Mouse (Mus musculus): ENCODE results near the gene Gdpgp1. TPM values are rescaled to one million over a fixed set of nuclear protein-coding genes. Genes with fewer than 3 reads are reported as not detected.

Gene Gdpgp1
- polyA plus RNA-seq, 1 experiment, result 3.2 TPM

DNA sequence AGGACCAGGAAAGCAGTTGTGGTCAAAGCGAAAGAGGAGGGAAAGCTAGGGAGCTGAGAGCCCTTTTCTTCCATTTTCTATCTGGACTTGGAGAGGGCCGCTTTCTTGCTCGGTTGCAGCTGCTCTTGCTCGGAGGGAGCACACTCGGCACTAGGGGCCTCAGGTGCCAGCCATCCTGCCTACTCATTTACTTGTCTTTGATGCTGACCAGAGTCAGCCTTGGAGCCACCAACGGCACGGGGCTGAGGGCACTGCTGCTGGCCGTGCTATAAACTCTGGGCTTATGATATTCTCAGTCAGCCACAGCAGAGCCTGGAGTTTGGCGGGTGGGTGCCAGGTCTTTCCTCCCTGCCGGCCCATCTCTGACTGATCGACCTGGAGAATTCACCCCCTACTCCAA is 33.8 kb upstream of the Gdpgp1 start:
- 4% methylated on average over 11 of the region's 11 CpGs for WGBS
- peaks cover 3% of the 10 kb centered on the region for H3K4me1 ChIP-seq (ENCODE audit: control insufficient read depth, insufficient read depth, low read length)

DNA sequence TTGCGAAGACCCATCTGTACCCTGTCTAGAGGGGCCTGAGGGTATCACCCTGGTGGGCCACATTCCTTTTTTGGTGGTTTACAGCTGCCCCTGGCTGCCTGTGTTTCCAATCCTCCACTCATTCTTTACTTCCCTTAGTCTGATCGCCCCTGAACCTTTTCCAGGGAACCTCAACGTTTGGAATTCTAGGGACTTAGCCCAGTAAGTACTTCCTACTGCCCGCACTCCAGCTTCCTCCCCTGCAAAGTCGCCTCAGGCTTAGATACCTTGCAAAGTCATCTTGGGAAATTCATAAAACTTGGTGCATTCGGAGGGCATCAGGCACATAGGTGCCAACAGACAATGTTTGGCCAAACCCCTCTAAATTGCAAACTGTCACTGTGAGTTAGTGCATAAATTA is 33.4 kb upstream of the Gdpgp1 start:
- DNase-seq, result no peak
- Histone ChIP-seq H3K4me3 (replicated peaks; ENCODE audit: extremely low read depth, low read depth, low read length) (peak overlapping the region; percentile 77), H3K4me1 (ENCODE audit: control insufficient read depth, insufficient read depth, low read length) (peaks cover 3% of the 10 kb centered on the region)
- whole genome bisulfite sequencing, result 36% methylated on average over 6 of the region's 6 CpGs
- no peak for TF ChIP-seq CTCF (IDR thresholded peaks at IDR 0.05; ENCODE audit: insufficient read depth, low read length)
- no peak for TF ChIP-seq POLR2A (IDR thresholded peaks at IDR 0.05; ENCODE audit: borderline replicate concordance, extremely low read depth, low read depth, low read length)

More for the DNA sequence above, 33.8 kb upstream of the Gdpgp1 start:
- peak overlapping the region; percentile 77 for H3K4me3 ChIP-seq (replicated peaks; ENCODE audit: extremely low read depth, low read depth, low read length)
- no peak for DNase-seq
- TF ChIP-seq POLR2A (IDR thresholded peaks at IDR 0.05; ENCODE audit: borderline replicate concordance, extremely low read depth, low read depth, low read length) (no peak), CTCF (IDR thresholded peaks at IDR 0.05; ENCODE audit: insufficient read depth, low read length) (no peak)

DNA sequence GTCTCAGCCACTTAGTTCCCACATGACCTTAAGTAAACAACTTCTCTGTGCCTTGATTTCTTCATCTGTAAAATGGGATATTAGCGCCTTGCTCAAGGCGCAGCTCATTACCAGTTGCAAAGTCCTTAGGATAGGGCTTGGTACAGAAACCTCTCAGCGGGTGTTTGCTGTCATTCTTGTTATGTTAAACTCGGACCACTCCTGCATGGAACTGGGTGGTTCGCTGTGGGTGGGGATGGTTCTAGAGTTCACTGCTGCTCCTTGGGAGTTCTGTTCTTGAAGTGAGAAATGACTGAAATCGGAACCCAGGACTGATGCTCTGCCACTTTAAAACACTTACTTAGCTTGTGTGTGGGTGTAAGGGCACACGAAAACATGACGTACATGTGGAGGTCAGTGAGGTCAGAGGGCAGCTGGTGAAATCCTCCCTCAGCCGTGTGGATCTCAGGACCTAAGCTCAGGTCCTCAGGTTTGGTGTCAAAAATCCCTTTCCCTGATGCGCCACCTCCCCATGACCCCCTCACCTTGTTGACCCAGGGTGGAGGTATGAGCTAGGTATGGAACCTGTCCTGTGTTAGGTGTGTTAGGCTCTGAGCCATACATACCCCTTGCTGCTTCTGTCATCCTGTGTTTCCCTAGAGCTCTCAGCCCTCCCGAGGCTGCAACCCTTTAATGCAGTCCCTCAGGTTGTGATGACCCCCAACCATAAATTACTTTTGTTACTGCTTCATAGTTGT is 32.6 kb upstream of the Gdpgp1 start:
- DNase-seq, result no peak
- TF ChIP-seq CTCF (IDR thresholded peaks at IDR 0.05; ENCODE audit: insufficient read depth, low read length), result no peak
- TF ChIP-seq POLR2A (IDR thresholded peaks at IDR 0.05; ENCODE audit: borderline replicate concordance, extremely low read depth, low read depth, low read length), result no peak
- WGBS, result 77% methylated on average over 11 of the region's 11 CpGs
- Histone ChIP-seq H3K4me3 (replicated peaks; ENCODE audit: extremely low read depth, low read depth, low read length) (no peak overlapping the region), H3K4me1 (ENCODE audit: control insufficient read depth, insufficient read depth, low read length) (peaks cover 3% of the 10 kb centered on the region)

DNA sequence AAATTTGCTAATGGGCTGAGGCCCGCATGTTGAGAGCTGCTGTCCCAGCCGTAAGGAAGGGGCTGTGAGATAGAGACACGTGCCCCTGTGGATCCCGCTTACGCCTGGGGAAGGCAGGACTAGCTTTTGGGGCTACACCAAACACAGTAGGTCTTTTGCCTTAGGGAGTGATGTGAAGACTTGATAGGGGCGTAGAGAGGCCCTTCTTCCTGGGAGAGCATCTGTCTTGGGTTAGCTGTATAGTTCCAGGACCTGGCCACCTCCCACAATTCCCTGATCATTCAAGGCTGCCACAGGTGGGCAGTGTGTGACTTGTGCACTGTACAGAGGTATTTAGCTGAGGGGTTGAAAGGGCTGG is 32.1 kb upstream of the Gdpgp1 start:
- Histone ChIP-seq H3K4me1 (ENCODE audit: control insufficient read depth, insufficient read depth, low read length) (peaks cover 3% of the 10 kb centered on the region), H3K4me3 (replicated peaks; ENCODE audit: extremely low read depth, low read depth, low read length) (no peak overlapping the region)
- TF ChIP-seq POLR2A (IDR thresholded peaks at IDR 0.05; ENCODE audit: borderline replicate concordance, extremely low read depth, low read depth, low read length), result no peak
- TF ChIP-seq CTCF (IDR thresholded peaks at IDR 0.05; ENCODE audit: insufficient read depth, low read length), result no peak
- WGBS, result 95% methylated on average over 6 of the region's 6 CpGs
- DNase-seq, result no peak

DNA sequence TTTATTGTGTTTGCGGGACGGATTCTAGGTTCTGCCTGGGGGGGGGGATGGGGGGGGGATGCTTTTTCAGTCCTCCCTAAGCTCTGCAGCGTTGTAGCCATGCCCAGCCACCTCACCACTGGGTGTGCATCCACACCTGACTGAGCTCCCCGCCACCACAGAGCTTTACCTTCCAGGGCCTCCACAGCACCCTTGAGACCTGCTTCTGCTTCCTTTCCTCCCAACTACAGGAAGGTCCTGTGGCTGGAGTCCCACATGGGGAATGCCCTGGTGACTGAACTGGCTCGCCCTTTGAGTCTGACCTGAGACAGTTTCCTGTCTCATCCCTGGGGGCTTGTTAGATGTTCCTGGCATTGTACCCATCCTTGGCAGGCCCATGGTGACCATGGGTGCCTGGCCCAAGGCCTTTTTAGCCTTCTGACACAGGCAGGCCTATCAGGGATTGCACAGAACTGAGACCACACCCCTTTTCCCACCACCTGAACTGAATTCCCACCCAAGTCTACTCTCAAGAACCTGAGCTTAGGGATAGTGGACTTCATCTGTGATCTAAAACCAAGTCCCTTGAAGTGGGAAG is 31.6 kb upstream of the Gdpgp1 start:
- 84% methylated on average over 5 of the region's 5 CpGs for WGBS
- no peak for DNase-seq
- no peak for TF ChIP-seq CTCF (IDR thresholded peaks at IDR 0.05; ENCODE audit: insufficient read depth, low read length)
- TF ChIP-seq POLR2A (IDR thresholded peaks at IDR 0.05; ENCODE audit: borderline replicate concordance, extremely low read depth, low read depth, low read length), result no peak
- Histone ChIP-seq H3K4me1 (ENCODE audit: control insufficient read depth, insufficient read depth, low read length) (peaks cover 3% of the 10 kb centered on the region), H3K4me3 (replicated peaks; ENCODE audit: extremely low read depth, low read depth, low read length) (no peak overlapping the region)

DNA sequence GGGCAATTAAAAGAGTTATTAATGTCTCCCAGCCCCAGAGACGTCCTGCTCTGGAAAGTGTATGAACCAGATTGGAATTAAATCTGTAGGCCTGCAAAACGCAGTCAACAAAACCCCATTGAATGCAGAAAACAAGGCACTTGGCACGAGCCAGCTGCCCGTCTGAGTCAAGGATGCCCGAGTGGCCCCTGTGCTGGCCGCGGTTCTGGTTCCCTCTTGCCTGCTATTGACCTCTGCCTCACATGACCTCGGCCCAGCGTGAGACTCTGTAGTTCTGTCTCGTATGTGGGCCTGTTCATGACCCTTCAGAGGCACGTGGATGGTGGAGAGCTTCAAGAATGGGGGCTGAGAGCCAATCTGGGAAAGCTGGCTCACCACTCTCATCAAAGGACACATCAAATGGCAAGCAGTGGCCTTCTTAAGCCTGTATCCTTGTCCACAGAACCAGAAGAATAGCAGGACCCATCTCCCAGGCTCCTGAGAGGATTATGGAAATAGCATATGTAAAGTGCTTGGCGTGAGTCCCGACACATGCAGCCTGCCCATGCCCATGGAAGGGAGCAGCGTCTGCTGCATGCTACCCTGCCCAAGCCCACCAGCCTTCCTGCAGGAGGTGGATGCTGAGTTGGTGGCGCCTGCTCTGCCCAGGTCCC is 30.7 kb upstream of the Gdpgp1 start:
- Histone ChIP-seq H3K4me1 (ENCODE audit: control insufficient read depth, insufficient read depth, low read length) (peaks cover 5% of the 10 kb centered on the region), H3K4me3 (replicated peaks; ENCODE audit: extremely low read depth, low read depth, low read length) (no peak overlapping the region)
- DNase-seq, result no peak
- WGBS, result 79% methylated on average over 15 of the region's 15 CpGs
- TF ChIP-seq CTCF (IDR thresholded peaks at IDR 0.05; ENCODE audit: insufficient read depth, low read length) (no peak), POLR2A (IDR thresholded peaks at IDR 0.05; ENCODE audit: borderline replicate concordance, extremely low read depth, low read depth, low read length) (no peak)

DNA sequence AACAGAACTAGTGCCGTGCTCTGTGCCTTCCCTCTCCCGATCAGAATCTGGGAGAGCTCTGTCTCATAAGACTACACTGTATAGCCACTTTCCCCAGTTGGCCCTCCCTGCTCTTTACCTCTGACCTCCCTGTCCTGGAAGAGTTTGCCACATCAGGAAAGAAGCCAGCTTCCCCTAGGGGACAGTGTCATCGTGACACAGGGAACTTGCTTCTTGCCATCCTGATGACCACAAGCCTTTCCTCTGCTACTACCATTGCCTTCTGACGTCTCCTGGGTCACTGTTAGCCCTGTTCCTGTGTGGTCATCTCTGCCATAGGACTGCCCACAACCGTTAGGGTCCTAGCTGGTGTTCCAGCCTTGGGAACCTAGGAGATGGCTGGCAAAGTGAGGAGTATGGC is 29.7 kb upstream of the Gdpgp1 start:
- WGBS, result 82% methylated on average over 5 of the region's 5 CpGs
- Histone ChIP-seq H3K4me3 (replicated peaks; ENCODE audit: extremely low read depth, low read depth, low read length) (no peak overlapping the region), H3K4me1 (ENCODE audit: control insufficient read depth, insufficient read depth, low read length) (peaks cover 10% of the 10 kb centered on the region)
- no peak for TF ChIP-seq POLR2A (IDR thresholded peaks at IDR 0.05; ENCODE audit: borderline replicate concordance, extremely low read depth, low read depth, low read length)
- no peak for TF ChIP-seq CTCF (IDR thresholded peaks at IDR 0.05; ENCODE audit: insufficient read depth, low read length)
- DNase-seq, result no peak

DNA sequence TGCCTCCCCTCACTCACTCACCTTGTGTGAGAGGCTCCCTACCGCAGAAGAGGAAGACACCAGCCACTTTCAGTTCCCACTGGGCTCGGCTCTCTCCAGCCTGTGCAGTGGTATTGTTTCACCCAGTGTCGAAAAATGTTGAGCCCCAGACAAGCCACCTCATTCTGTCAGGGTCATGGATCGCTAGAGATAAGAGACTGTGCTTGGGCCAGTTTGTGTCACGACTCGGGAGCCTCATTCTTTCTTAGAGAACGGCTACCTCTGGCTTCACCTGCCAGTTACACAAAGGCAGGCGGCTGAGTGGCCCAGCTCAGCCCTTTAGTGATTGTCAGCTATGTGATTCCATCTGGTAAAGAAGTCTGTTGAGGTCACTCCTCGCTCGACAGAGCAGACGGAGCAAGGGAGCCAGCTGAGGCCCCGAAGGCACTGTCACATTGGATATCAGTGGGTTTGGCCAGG is 29.0 kb upstream of the Gdpgp1 start:
- 65% methylated on average over 12 of the region's 12 CpGs for WGBS
- no peak for DNase-seq
- H3K4me3 ChIP-seq (replicated peaks; ENCODE audit: extremely low read depth, low read depth, low read length), result no peak overlapping the region
- TF ChIP-seq POLR2A (IDR thresholded peaks at IDR 0.05; ENCODE audit: borderline replicate concordance, extremely low read depth, low read depth, low read length), result no peak
- TF ChIP-seq CTCF (IDR thresholded peaks at IDR 0.05; ENCODE audit: insufficient read depth, low read length), result no peak
- H3K4me1 ChIP-seq (ENCODE audit: control insufficient read depth, insufficient read depth, low read length), result peaks cover 10% of the 10 kb centered on the region

DNA sequence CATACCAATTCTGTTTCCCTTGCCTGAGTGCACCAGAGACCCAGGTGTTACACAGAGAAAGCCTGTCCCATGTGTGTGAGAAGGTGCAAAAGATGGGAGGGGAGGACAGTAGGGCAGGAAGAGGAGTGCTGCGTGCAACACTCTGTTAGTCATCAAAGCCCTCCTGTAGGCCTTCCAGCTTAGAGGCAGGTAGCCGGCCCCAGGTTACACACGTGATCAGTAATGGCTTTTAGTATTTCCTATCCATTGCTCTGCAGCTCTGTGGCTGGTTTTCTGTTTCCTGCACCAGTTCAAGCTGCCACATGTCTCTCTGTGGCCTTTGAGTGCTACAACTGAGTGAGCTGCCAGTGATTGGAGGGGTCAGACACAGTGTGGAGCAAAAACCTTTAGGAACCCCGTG is 28.3 kb upstream of the Gdpgp1 start:
- no peak overlapping the region for H3K4me3 ChIP-seq (replicated peaks; ENCODE audit: extremely low read depth, low read depth, low read length)
- TF ChIP-seq CTCF (IDR thresholded peaks at IDR 0.05; ENCODE audit: insufficient read depth, low read length) (no peak), POLR2A (IDR thresholded peaks at IDR 0.05; ENCODE audit: borderline replicate concordance, extremely low read depth, low read depth, low read length) (no peak)
- 73% methylated on average over 4 of the region's 4 CpGs for WGBS
- H3K4me1 ChIP-seq (ENCODE audit: control insufficient read depth, insufficient read depth, low read length), result peaks cover 7% of the 10 kb centered on the region
- DNase-seq, result no peak
